Mouse (Mus musculus) forebrain, embryonic 14.5 days (tissue): ENCODE data around the gene Hist1h2bh. TPM values are rescaled to one million over a fixed set of nuclear protein-coding genes. Genes with fewer than 3 reads are reported as not detected.
"Not testable (repeated sequence)": the region's sequence is repeated elsewhere in the genome, so short reads cannot be mapped to it uniquely, and the experiment has no call there.

Experiments
- ATAC-seq: fragments of 200-750 bp; cut with Nextera tagmentation; 2 replicates; pipeline ENCODE4 v1.8.0; 2017; ENCODE audit warnings: mild to moderate bottlenecking, moderate library complexity
- DNase-seq: peaks from one replicate; pipeline ENCODE4 v3.0.0-alpha.2; 2015; ENCODE audit warnings: low spot score
- H3K27ac ChIP-seq: fragments of 300-500 bp; sonication (generic); 2 replicates; pipeline ENCODE4 v1.5.1; 2014; ENCODE audit warnings: low read depth, mild to moderate bottlenecking, control low read depth, low read length, moderate library complexity
- H3K27me3 ChIP-seq: fragments of 300-500 bp; sonication (generic); replicated peaks from 2 replicates; pipeline ENCODE4 v1.6.1; 2014; ENCODE audit warnings: low read length, control low read depth, mixed read lengths; ENCODE audit not compliant: control insufficient read depth, insufficient read depth
- H3K36me3 ChIP-seq: fragments of 300-500 bp; sonication (generic); 2 replicates; pipeline ENCODE4 v1.6.1; 2014; ENCODE audit warnings: low read length, control low read depth; ENCODE audit not compliant: control insufficient read depth, insufficient read depth
- H3K4me1 ChIP-seq: fragments of 300-500 bp; sonication (generic); 2 replicates; pipeline ENCODE4 v1.6.1; 2014; ENCODE audit warnings: antibody characterized with exemption, low read length, control low read depth; ENCODE audit not compliant: control insufficient read depth, insufficient read depth
- H3K4me2 ChIP-seq: fragments of 300-500 bp; sonication (generic); 2 replicates; pipeline ENCODE4 v1.6.1; 2014; ENCODE audit warnings: mild to moderate bottlenecking, control low read depth, low read length
- H3K4me3 ChIP-seq: fragments of 300-500 bp; sonication (generic); 2 replicates; pipeline ENCODE4 v1.5.1; 2014; ENCODE audit warnings: low read depth, low read length, control low read depth
- H3K9ac ChIP-seq: fragments of 300-500 bp; sonication (generic); 2 replicates; pipeline ENCODE4 v1.6.1; 2014; ENCODE audit warnings: mild to moderate bottlenecking, low read length, control low read depth, moderate library complexity
- H3K9me3 ChIP-seq: fragments of 300-500 bp; sonication (generic); replicated peaks from 2 replicates; pipeline ENCODE4 v1.6.1; 2016; ENCODE audit warnings: low read length, control low read depth, mixed read lengths; ENCODE audit not compliant: control insufficient read depth
- WGBS: fragments of 180-500 bp; shearing (Covaris S2); extraction: QIAGEN DNeasy Blood & Tissue Kit; methylation state at CpG from one replicate; pipeline ENCODE4 v1.1.7; 2014; 5-methylcytosine and 5-hydroxymethylcytosine counted together
- polyA plus RNA-seq: library from polyadenylated mRNA; unstranded; fragments of >200 nt; fragmentation: Nextera tagmentation; extraction: Ambion mirVana; gene quantifications from 2 replicates; pipeline ENCODE4 v1.2.1, GENCODE M21; 2014

Gene Hist1h2bh
- polyA plus RNA-seq, 1 experiment from 2014 or later, result 0.30 TPM

- Histone ChIP-seq H3K4me1 (peaks cover 17% of the 10 kb centered on the region), H3K27ac (peak overlapping the region; percentile 93), H3K4me2 (peak overlapping the region; percentile 83), H3K4me3 (peak overlapping the region; percentile 46), H3K9ac (peak overlapping the region; percentile 66)
- H3K27me3 ChIP-seq, H3K36me3 ChIP-seq, ATAC-seq, H3K9me3 ChIP-seq: not testable (repeated sequence)
- WGBS, result under 1% methylated on average over 24 of the region's 41 CpGs
- DNase-seq, result peak; percentile 51
Measured at GRCm38 (mm10) chr13:23570261-23571021, 27.2 kb upstream of the Hist1h2bh start.

GRCm38 (mm10) chr13:23564482-23564881, 21.3 kb upstream of the Hist1h2bh start:
- Histone ChIP-seq H3K36me3 (no peaks in the 10 kb centered on the region), H3K27me3 (no peaks in the 10 kb centered on the region), H3K4me1 (0 out of 2 replicates have a peak, but pooled peaks cover 3% of the 10 kb centered on the region), H3K4me2 (no peak overlapping the region), H3K27ac (no peak overlapping the region; the same call in 1 of the 2 replicates), H3K4me3 (no peak overlapping the region), H3K9me3 (no peaks in the 10 kb centered on the region), H3K9ac (no peak overlapping the region)
- ATAC-seq, result no peak
- no peak for DNase-seq
- 92% methylated on average over 2 of the region's 2 CpGs for WGBS

- peak; percentile 54 for ATAC-seq
- H3K27ac ChIP-seq, result peak overlapping the region; percentile 98
- WGBS, result 2% methylated on average over 18 of the region's 18 CpGs
Measured at GRCm38 (mm10) chr13:23562699-23563462, 19.7 kb upstream of the Hist1h2bh start.

GRCm38 (mm10) chr13:23561883-23562659, 18.9 kb upstream of the Hist1h2bh start, which contains the start of gene Hist1h3e:
TSS of gene Hist1h3e (minus strand) at chr13:23562369.
- ATAC-seq (peak; percentile 95), DNase-seq (peak; percentile 99)
- H3K27me3 ChIP-seq, H3K36me3 ChIP-seq, H3K9me3 ChIP-seq, H3K4me1 ChIP-seq: not testable (repeated sequence)
- Histone ChIP-seq H3K27ac (peak within 1 kb of the TSS; percentile 98), H3K4me2 (peak within 1 kb of the TSS; percentile 68), H3K9ac (peak within 1 kb of the TSS; percentile 66), H3K4me3 (peak within 1 kb of the TSS; percentile 38)
- WGBS, result under 1% methylated on average over 33 of the region's 67 CpGs

More at GRCm38 (mm10) chr13:23562699-23563462, 19.7 kb upstream of the Hist1h2bh start:
- H3K4me1 ChIP-seq, result 0 out of 2 replicates have a peak, but pooled peaks cover 3% of the 10 kb centered on the region
- H3K9me3 ChIP-seq, result no peaks in the 10 kb centered on the region
- DNase-seq, result peak; percentile 91
- no peaks in the 10 kb centered on the region for H3K27me3 ChIP-seq
- H3K9ac ChIP-seq, result peak overlapping the region; percentile 66
- H3K36me3 ChIP-seq, result no peaks in the 10 kb centered on the region
- peak overlapping the region; percentile 68 for H3K4me2 ChIP-seq
- H3K4me3 ChIP-seq, result peak overlapping the region; percentile 38

- H3K4me1 ChIP-seq, ATAC-seq, H3K36me3 ChIP-seq, DNase-seq, H3K9me3 ChIP-seq, H3K27me3 ChIP-seq: not testable (repeated sequence)
- Histone ChIP-seq H3K9ac (peak overlapping the region; percentile 63; the same call in 1 of the 2 replicates), H3K4me2 (peak overlapping the region; percentile 68), H3K4me3 (peak overlapping the region; percentile 38), H3K27ac (peak overlapping the region; percentile 98; the same call in 1 of the 2 replicates)
- WGBS, result 0% methylated on average over 2 of the region's 5 CpGs
Measured at GRCm38 (mm10) chr13:23561531-23561882, 18.3 kb upstream of the Hist1h2bh start.

- not testable (repeated sequence) for H3K27me3 ChIP-seq, H3K36me3 ChIP-seq, H3K4me3 ChIP-seq, H3K9me3 ChIP-seq, H3K4me1 ChIP-seq, ATAC-seq, H3K9ac ChIP-seq, DNase-seq
- H3K4me2 ChIP-seq, result peak overlapping the region; percentile 24; the same call in 1 of the 2 replicates
- 12% methylated on average over 2 of the region's 2 CpGs for WGBS
- H3K27ac ChIP-seq, result 0 out of 2 replicates have a peak overlapping the region, but pooled peaks have one; percentile 21
Measured at GRCm38 (mm10) chr13:23560699-23561098, 17.5 kb upstream of the Hist1h2bh start.

GRCm38 (mm10) chr13:23556906-23557305, 13.7 kb upstream of the Hist1h2bh start:
- H3K27me3 ChIP-seq, result no peaks in the 10 kb centered on the region
- no peak overlapping the region for H3K9ac ChIP-seq
- 0 out of 2 replicates have a peak, but pooled peaks cover 8% of the 10 kb centered on the region for H3K4me1 ChIP-seq
- DNase-seq (no peak), ATAC-seq (no peak)
- H3K9me3 ChIP-seq, result no peaks in the 10 kb centered on the region
- H3K4me2 ChIP-seq, result peak overlapping the region; percentile 94; the same call in 1 of the 2 replicates
- H3K36me3 ChIP-seq, result no peaks in the 10 kb centered on the region
- WGBS, result 68% methylated on average over 3 of the region's 3 CpGs
- H3K4me3 ChIP-seq, result no peak overlapping the region
- 0 out of 2 replicates have a peak overlapping the region, but pooled peaks have one; percentile 22 for H3K27ac ChIP-seq

- Histone ChIP-seq H3K4me1 (0 out of 2 replicates have a peak, but pooled peaks cover 8% of the 10 kb centered on the region), H3K27me3 (no peaks in the 10 kb centered on the region), H3K4me2 (peak overlapping the region; percentile 94), H3K27ac (peak overlapping the region; percentile 95), H3K9me3 (no peaks in the 10 kb centered on the region), H3K4me3 (peak overlapping the region; percentile 53), H3K9ac (peak overlapping the region; percentile 88), H3K36me3 (no peaks in the 10 kb centered on the region)
- peak; percentile 76 for ATAC-seq
- peak; percentile 98 for DNase-seq
- whole genome bisulfite sequencing, result 0% methylated on average over 18 of the region's 18 CpGs
Measured at GRCm38 (mm10) chr13:23555839-23556416, 12.7 kb upstream of the Hist1h2bh start.
